Mouse (Mus musculus) neural tube, postnatal 0 days (tissue): ENCODE data around the gene Olfr187. TPM values are rescaled to one million over a fixed set of nuclear protein-coding genes. Genes with fewer than 3 reads are reported as not detected.

Experiments
- polyA plus RNA-seq: library from polyadenylated mRNA; unstranded; fragments of >200 nt; fragmentation: Nextera tagmentation; extraction: Ambion mirVana; gene quantifications from 2 replicates; pipeline ENCODE4 v1.2.1, GENCODE M21; 2015

Olfr187 gene
- polyA plus RNA-seq: not detected in 2 replicates

DNA sequence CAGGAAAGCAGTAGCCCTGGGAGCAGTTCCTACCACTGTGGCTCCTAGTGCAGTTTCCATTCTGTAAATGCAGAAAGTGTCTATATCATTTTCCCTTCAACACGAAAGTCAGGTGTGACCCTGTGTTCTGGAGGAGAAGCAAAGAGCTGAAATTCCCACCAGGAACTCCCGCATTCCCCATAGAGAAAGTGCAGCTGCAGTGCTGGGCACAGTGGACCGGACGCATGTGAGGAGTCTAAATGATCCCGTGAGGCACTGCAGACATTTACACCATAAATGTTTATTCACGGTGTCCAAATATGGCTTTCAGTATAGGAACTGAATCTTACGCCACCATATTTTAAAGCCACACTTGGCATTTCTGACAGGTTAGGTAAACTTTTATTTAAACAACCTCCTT is at the start of gene Olfr187:
TSS of gene Olfr187 (minus strand) at position 58 of the 400 bp plus-strand sequence.

DNA sequence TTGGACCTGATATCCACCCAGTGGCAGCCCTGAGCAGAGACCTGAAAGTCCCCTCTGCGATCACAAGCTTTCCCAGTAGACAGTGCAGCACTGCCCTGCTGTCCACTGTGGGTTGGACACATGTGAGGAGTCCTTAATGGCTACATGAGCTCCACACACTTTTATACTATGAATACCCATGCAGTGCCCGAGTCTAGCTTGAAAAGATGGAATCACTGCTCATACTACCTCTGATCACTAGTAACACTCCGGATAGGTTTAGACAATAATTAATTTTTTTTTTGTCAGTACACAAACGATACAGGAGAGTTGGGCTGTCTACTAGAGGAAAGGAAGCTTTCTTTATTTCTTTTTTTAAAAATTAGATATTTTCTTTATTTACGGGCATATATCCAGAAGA is 38.3 kb upstream of the Olfr187 start, which contains the start of gene Olfr190:
TSS of gene Olfr190 (minus strand) at position 101 of the 400 bp plus-strand sequence.

DNA sequence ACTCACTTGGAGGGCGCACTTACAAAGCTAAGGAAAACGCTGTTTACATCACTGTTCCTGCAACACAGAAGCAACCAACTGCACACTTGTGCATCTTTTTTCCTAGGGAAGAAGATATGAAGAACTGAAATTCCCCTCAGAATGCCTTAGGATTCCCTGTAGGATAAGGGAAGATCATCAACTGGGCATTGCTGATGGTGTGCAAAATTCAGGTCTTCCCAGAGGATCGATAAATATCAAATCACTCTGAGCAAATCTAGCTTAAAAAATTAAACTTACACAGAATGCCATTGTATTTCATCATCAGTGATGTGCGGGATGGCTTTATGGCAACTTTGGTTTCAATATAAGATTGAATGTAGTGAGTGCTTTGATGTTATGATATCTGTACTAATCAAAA is 9.4 kb downstream of the Olfr187 start, which contains the start of gene Olfr186:
TSS of gene Olfr186 (minus strand) at position 101 of the 400 bp plus-strand sequence.

DNA sequence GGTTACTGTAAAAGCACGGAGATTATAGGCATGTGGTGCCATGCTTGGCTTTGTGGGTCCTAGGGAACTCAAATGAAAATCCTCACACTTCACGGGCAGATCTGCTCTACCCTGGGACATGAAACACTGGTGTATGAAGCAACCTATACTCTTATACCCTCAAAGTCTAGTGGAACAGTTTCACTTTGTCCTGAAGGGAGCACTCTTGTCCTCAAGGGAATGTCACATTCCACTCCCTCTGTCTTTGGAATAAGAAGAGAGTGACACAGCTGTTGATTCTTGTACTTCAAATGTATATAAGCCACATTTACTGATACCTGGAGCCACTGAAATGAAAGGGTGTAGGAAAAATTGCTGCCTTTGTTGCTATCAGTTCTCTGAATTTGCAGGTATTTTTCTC is 44.5 kb downstream of the Olfr187 start, which contains the start of gene Olfr183:
TSS of gene Olfr183 (plus strand) at position 301 of the 400 bp plus-strand sequence.

Other genes with a start within 250 kb of the Olfr187 start
- not detected in 2 replicates for gene Olfr173, start 239.5 kb downstream of the Olfr187 start, polyA plus RNA-seq
- gene Olfr175-ps1, start 213.0 kb downstream of the Olfr187 start, polyA plus RNA-seq: not detected in 2 replicates
- not detected in 2 replicates for gene Olfr177, start 165.0 kb downstream of the Olfr187 start, polyA plus RNA-seq
- not detected in 2 replicates for gene Olfr178, start 147.7 kb downstream of the Olfr187 start, polyA plus RNA-seq
- gene Olfr181, start 111.0 kb downstream of the Olfr187 start, polyA plus RNA-seq: not detected in 2 replicates
- gene Olfr180, start 110.4 kb downstream of the Olfr187 start, polyA plus RNA-seq: not detected in 2 replicates
- not detected in 2 replicates for gene Olfr183, start 44.4 kb downstream of the Olfr187 start, polyA plus RNA-seq
- gene Olfr186, start 9.5 kb downstream of the Olfr187 start, polyA plus RNA-seq: not detected in 2 replicates
- not detected in 2 replicates for gene Olfr190, start 38.2 kb upstream of the Olfr187 start, polyA plus RNA-seq
- gene Olfr191, start 50.1 kb upstream of the Olfr187 start, polyA plus RNA-seq: not detected in 2 replicates
- gene Olfr193, start 72.1 kb upstream of the Olfr187 start, polyA plus RNA-seq: not detected in 2 replicates
- not detected in 2 replicates for gene Olfr194, start 81.3 kb upstream of the Olfr187 start, polyA plus RNA-seq
- gene Olfr195, start 107.3 kb upstream of the Olfr187 start, polyA plus RNA-seq: not detected in 2 replicates
- gene Olfr196, start 130.7 kb upstream of the Olfr187 start, polyA plus RNA-seq: not detected in 2 replicates
- gene Olfr198, start 163.8 kb upstream of the Olfr187 start, polyA plus RNA-seq: not detected in 2 replicates
- gene Olfr199, start 180.0 kb upstream of the Olfr187 start, polyA plus RNA-seq: not detected in 2 replicates
- gene Olfr201, start 232.9 kb upstream of the Olfr187 start, polyA plus RNA-seq: not detected in 2 replicates
- not detected in 2 replicates for gene Olfr202, start 247.0 kb upstream of the Olfr187 start, polyA plus RNA-seq